Mouse (Mus musculus) lung, adult 18-20 months (tissue): ENCODE data around the gene 1700113H08Rik.

Experiments used
- DNase-seq, 2 experiments: peaks; one replicate each; pipeline ENCODE4 v3.0.0; 2022; ENCODE audit warnings: mixed read lengths in 2 of 2

Gene 1700113H08Rik

GRCm38 (mm10) chr10:87211046-87211445 is 153.2 kb downstream of the 1700113H08Rik start:
- DNase-seq = no peak

- DNase-seq = no peak
These were observed 155.0 kb downstream of the 1700113H08Rik start for GRCm38 (mm10) chr10:87212854-87213253.

GRCm38 (mm10) chr10:87230071-87230910 is 172.4 kb downstream of the 1700113H08Rik start:
- DNase-seq = no peak

- DNase-seq = no peak
These were observed 181.6 kb downstream of the 1700113H08Rik start for GRCm38 (mm10) chr10:87239332-87240008.

GRCm38 (mm10) chr10:87271724-87272123 is 213.9 kb downstream of the 1700113H08Rik start:
- DNase-seq = no peak

GRCm38 (mm10) chr10:87272133-87272622 is 214.3 kb downstream of the 1700113H08Rik start:
- DNase-seq = peak in 1 of 2 experiments; percentile 0

- DNase-seq = no peak
These were observed 217.2 kb downstream of the 1700113H08Rik start for GRCm38 (mm10) chr10:87275075-87275474.
